Mouse (Mus musculus): ENCODE measurements around the gene Hes1.

DNA sequence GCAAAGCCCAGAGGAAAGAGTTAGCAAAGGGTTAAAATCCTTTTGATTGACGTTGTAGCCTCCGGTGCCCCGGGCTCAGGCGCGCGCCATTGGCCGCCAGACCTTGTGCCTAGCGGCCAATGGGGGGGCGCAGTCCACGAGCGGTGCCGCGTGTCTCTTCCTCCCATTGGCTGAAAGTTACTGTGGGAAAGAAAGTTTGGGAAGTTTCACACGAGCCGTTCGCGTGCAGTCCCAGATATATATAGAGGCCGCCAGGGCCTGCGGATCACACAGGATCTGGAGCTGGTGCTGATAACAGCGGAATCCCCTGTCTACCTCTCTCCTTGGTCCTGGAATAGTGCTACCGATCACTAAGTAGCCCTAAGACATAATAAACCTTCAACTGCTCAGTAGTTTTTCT is 893 bp downstream of the Hes1 start:
- TF ChIP-seq CTCF (IDR thresholded peaks at IDR 0.05; ENCODE audit: borderline replicate concordance, insufficient read depth, low read depth, low read length) (no peak), POLR2A (IDR thresholded peaks at IDR 0.05; ENCODE audit: borderline replicate concordance, insufficient read depth, low read length) (no peak)

All from cerebellum, adult 2 months (tissue).